Mouse (Mus musculus): ENCODE measurements around the gene Jarid2. TPM values are rescaled to one million over a fixed set of nuclear protein-coding genes. Genes with fewer than 3 reads are reported as not detected.

Gene Jarid2
- polyA plus RNA-seq (2011; ENCODE audit: insufficient read depth, insufficient read length, low read depth, missing spikeins), result 143 and 150 TPM in 2 replicates

- peak within 1 kb of the TSS; percentile 87 for H3K27ac ChIP-seq (ENCODE audit: insufficient read depth, low read length)
- H3K4me3 ChIP-seq (ENCODE audit: low read depth, low read length), result peak within 1 kb of the TSS; percentile 71
- no peaks in the 10 kb centered on the region for H3K27me3 ChIP-seq (ENCODE audit: control insufficient read depth, insufficient read depth, low read length, poor library complexity, severe bottlenecking)
- TF ChIP-seq EP300 (IDR thresholded peaks at IDR 0.05; ENCODE audit: insufficient read depth, low read depth, low read length), result 0 out of 2 replicates have a peak, but pooled peaks have one; percentile 30
- TF ChIP-seq CTCF (IDR thresholded peaks at IDR 0.05; ENCODE audit: low read depth, low read length), result no peak
- TF ChIP-seq POLR2A (IDR thresholded peaks at IDR 0.05; ENCODE audit: insufficient read depth, low read length), result no peak
- no peaks in the 10 kb centered on the region for H3K36me3 ChIP-seq (ENCODE audit: control insufficient read depth, insufficient read depth, low read length, poor library complexity, severe bottlenecking)
- no peaks in the 10 kb centered on the region for H3K9me3 ChIP-seq (replicated peaks; ENCODE audit: control insufficient read depth, insufficient read depth, low read length, poor library complexity, severe bottlenecking)
- peak within 1 kb of the TSS; percentile 97 for H3K9ac ChIP-seq (ENCODE audit: low read depth, poor library complexity, severe bottlenecking)
- H3K4me1 ChIP-seq (ENCODE audit: control insufficient read depth, insufficient read depth, low read length), result no peaks in the 10 kb centered on the region
Measured at GRCm38 (mm10) chr13:44729424-44729971, at the start of gene Jarid2. Jarid2 (plus strand) TSS chr13:44729474.

DNA sequence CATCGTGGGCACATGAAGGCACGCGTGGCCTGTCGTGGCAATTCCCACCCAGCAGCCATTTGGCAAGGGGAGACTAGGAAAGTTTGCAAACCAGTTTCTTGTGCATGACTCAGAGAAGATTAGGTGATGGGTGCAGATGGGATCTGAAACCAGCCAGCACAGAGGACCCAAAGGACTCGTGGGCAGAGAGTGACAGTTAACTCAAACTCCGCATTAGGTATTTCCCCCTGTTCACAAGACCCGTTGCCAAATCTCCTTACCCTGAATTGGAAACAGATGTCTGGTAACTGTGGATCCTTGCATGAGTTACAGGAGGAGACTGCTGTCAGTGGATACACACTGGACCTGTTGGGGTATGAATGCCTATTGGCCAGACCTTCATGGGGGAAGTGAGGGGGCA lies 48.2 kb upstream of the Jarid2 start:
- Histone ChIP-seq H3K4me1 (ENCODE audit: control insufficient read depth, insufficient read depth, low read length) (peaks cover 7% of the 10 kb centered on the region), H3K9me3 (replicated peaks; ENCODE audit: control insufficient read depth, insufficient read depth, low read length, poor library complexity, severe bottlenecking) (no peaks in the 10 kb centered on the region), H3K27ac (ENCODE audit: insufficient read depth, low read length) (peak overlapping the region; percentile 37), H3K9ac (ENCODE audit: low read depth, poor library complexity, severe bottlenecking) (no peak overlapping the region), H3K4me3 (ENCODE audit: low read depth, low read length) (no peak overlapping the region), H3K36me3 (ENCODE audit: control insufficient read depth, insufficient read depth, low read length, poor library complexity, severe bottlenecking) (no peaks in the 10 kb centered on the region), H3K27me3 (ENCODE audit: control insufficient read depth, insufficient read depth, low read length, poor library complexity, severe bottlenecking) (no peaks in the 10 kb centered on the region)
- TF ChIP-seq CTCF (IDR thresholded peaks at IDR 0.05; ENCODE audit: low read depth, low read length) (no peak), EP300 (IDR thresholded peaks at IDR 0.05; ENCODE audit: insufficient read depth, low read depth, low read length) (no peak), POLR2A (IDR thresholded peaks at IDR 0.05; ENCODE audit: insufficient read depth, low read length) (no peak)

GRCm38 (mm10) chr13:44688140-44688539 lies 41.1 kb upstream of the Jarid2 start:
- 0 out of 2 replicates have a peak, but pooled peaks have one; percentile 64 for TF ChIP-seq EP300 (IDR thresholded peaks at IDR 0.05; ENCODE audit: insufficient read depth, low read depth, low read length)
- no peak for TF ChIP-seq POLR2A (IDR thresholded peaks at IDR 0.05; ENCODE audit: insufficient read depth, low read length)
- no peak for TF ChIP-seq CTCF (IDR thresholded peaks at IDR 0.05; ENCODE audit: low read depth, low read length)
- Histone ChIP-seq H3K27me3 (ENCODE audit: control insufficient read depth, insufficient read depth, low read length, poor library complexity, severe bottlenecking) (no peaks in the 10 kb centered on the region), H3K9ac (ENCODE audit: low read depth, poor library complexity, severe bottlenecking) (no peak overlapping the region)

GRCm38 (mm10) chr13:44697628-44698027 lies 31.6 kb upstream of the Jarid2 start:
- Histone ChIP-seq H3K4me1 (ENCODE audit: control insufficient read depth, insufficient read depth, low read length) (peaks cover 5% of the 10 kb centered on the region), H3K9me3 (replicated peaks; ENCODE audit: control insufficient read depth, insufficient read depth, low read length, poor library complexity, severe bottlenecking) (no peaks in the 10 kb centered on the region), H3K27ac (ENCODE audit: insufficient read depth, low read length) (peak overlapping the region; percentile 66; the same call in 1 of the 2 replicates), H3K9ac (ENCODE audit: low read depth, poor library complexity, severe bottlenecking) (peak overlapping the region; percentile 15; the same call in 1 of the 2 replicates), H3K4me3 (ENCODE audit: low read depth, low read length) (peak overlapping the region; percentile 28), H3K27me3 (ENCODE audit: control insufficient read depth, insufficient read depth, low read length, poor library complexity, severe bottlenecking) (no peaks in the 10 kb centered on the region), H3K36me3 (ENCODE audit: control insufficient read depth, insufficient read depth, low read length, poor library complexity, severe bottlenecking) (no peaks in the 10 kb centered on the region)
- TF ChIP-seq CTCF (IDR thresholded peaks at IDR 0.05; ENCODE audit: low read depth, low read length), result no peak
- no peak for TF ChIP-seq POLR2A (IDR thresholded peaks at IDR 0.05; ENCODE audit: insufficient read depth, low read length)
- TF ChIP-seq EP300 (IDR thresholded peaks at IDR 0.05; ENCODE audit: insufficient read depth, low read depth, low read length), result no peak

More at GRCm38 (mm10) chr13:44688140-44688539, 41.1 kb upstream of the Jarid2 start:
- Histone ChIP-seq H3K27ac (ENCODE audit: insufficient read depth, low read length) (peak overlapping the region; percentile 30; the same call in 1 of the 2 replicates), H3K4me1 (ENCODE audit: control insufficient read depth, insufficient read depth, low read length) (peaks cover 2% of the 10 kb centered on the region), H3K9me3 (replicated peaks; ENCODE audit: control insufficient read depth, insufficient read depth, low read length, poor library complexity, severe bottlenecking) (no peaks in the 10 kb centered on the region), H3K36me3 (ENCODE audit: control insufficient read depth, insufficient read depth, low read length, poor library complexity, severe bottlenecking) (no peaks in the 10 kb centered on the region), H3K4me3 (ENCODE audit: low read depth, low read length) (no peak overlapping the region)

- H3K36me3 ChIP-seq (ENCODE audit: control insufficient read depth, insufficient read depth, low read length, poor library complexity, severe bottlenecking), result no peaks in the 10 kb centered on the region
- no peaks in the 10 kb centered on the region for H3K27me3 ChIP-seq (ENCODE audit: control insufficient read depth, insufficient read depth, low read length, poor library complexity, severe bottlenecking)
- peak overlapping the region; percentile 100 for H3K27ac ChIP-seq (ENCODE audit: insufficient read depth, low read length)
- peaks cover 12% of the 10 kb centered on the region for H3K4me1 ChIP-seq (ENCODE audit: control insufficient read depth, insufficient read depth, low read length)
- H3K9ac ChIP-seq (ENCODE audit: low read depth, poor library complexity, severe bottlenecking), result peak overlapping the region; percentile 75
- H3K4me3 ChIP-seq (ENCODE audit: low read depth, low read length), result peak overlapping the region; percentile 66
- H3K9me3 ChIP-seq (replicated peaks; ENCODE audit: control insufficient read depth, insufficient read depth, low read length, poor library complexity, severe bottlenecking), result no peaks in the 10 kb centered on the region
- TF ChIP-seq POLR2A (IDR thresholded peaks at IDR 0.05; ENCODE audit: insufficient read depth, low read length) (peak; percentile 58), CTCF (IDR thresholded peaks at IDR 0.05; ENCODE audit: low read depth, low read length) (no peak), EP300 (IDR thresholded peaks at IDR 0.05; ENCODE audit: insufficient read depth, low read depth, low read length) (0 out of 2 replicates have a peak, but pooled peaks have one; percentile 13)
Measured at GRCm38 (mm10) chr13:44704036-44704801, 25.1 kb upstream of the Jarid2 start.

All from ES-Bruce4 (cell line).